Mouse (Mus musculus) CH12.LX (cell line): ENCODE data around the gene Slc9a1. TPM values are rescaled to one million over a fixed set of nuclear protein-coding genes. Genes with fewer than 3 reads are reported as not detected.

ENCODE experiments used
- DNase-seq: peaks from one replicate; pipeline ENCODE4 v3.0.0-alpha.2; 2013; ENCODE audit errors: extremely low read depth
- H3K27ac ChIP-seq: 2 replicates; pipeline ENCODE4 v1.5.1; 2012; ENCODE audit warnings: low read depth, mild to moderate bottlenecking, control low read depth, moderate library complexity; ENCODE audit not compliant: insufficient read depth
- H3K27me3 ChIP-seq: replicated peaks from 2 replicates; pipeline ENCODE3; 2012; ENCODE audit warnings: inconsistent platforms
- H3K36me3 ChIP-seq, 2 experiments: replicated peaks in 1 of 2; 2 replicates each; pipeline versions ENCODE3 to v1.6.1; 2012; ENCODE audit warnings: inconsistent platforms in 1 of 2, low read length in 1 of 2, mild to moderate bottlenecking in 1 of 2, mixed read lengths in 1 of 2, moderate library complexity in 1 of 2; ENCODE audit not compliant: control insufficient read depth in 1 of 2, insufficient read depth in 1 of 2
- H3K4me1 ChIP-seq, 2 experiments: 2 replicates each; pipeline ENCODE4 v1.6.1; 2012; ENCODE audit warnings: inconsistent platforms in 1 of 2, moderate library complexity in 1 of 2; ENCODE audit not compliant: insufficient read depth in 2 of 2, control insufficient read depth in 1 of 2
- H3K4me2 ChIP-seq: 2 replicates; pipeline ENCODE4 v1.6.1; 2012; ENCODE audit warnings: low read depth, mild to moderate bottlenecking, control low read depth; ENCODE audit not compliant: poor library complexity, insufficient read depth, severe bottlenecking
- H3K4me3 ChIP-seq, 3 experiments: fragments of 150-350 bp in 1 of 3; sonication (generic) in 1 of 3; replicated peaks in 1 of 3; 2 replicates each; pipeline versions ENCODE3 to v1.5.1; 2011 to 2012; ENCODE audit warnings: low read depth in 2 of 3, low read length in 2 of 3, mild to moderate bottlenecking in 2 of 3, moderate library complexity in 2 of 3, control low read depth in 1 of 3, improper control_type of control experiment in 1 of 3, inconsistent platforms in 1 of 3, mixed read lengths in 1 of 3; ENCODE audit not compliant: poor library complexity in 1 of 3
- H3K79me2 ChIP-seq: replicated peaks from 2 replicates; pipeline ENCODE4 v1.6.1; 2012; ENCODE audit warnings: mild to moderate bottlenecking, moderate library complexity; ENCODE audit not compliant: control insufficient read depth, poor library complexity, insufficient read depth, severe bottlenecking; ENCODE audit errors: extremely low read depth
- H3K9ac ChIP-seq: 2 replicates; pipeline ENCODE4 v1.6.1; 2012; ENCODE audit warnings: low read depth, mild to moderate bottlenecking, control low read depth, moderate library complexity; ENCODE audit not compliant: insufficient read depth
- H3K9me3 ChIP-seq: replicated peaks from 2 replicates; pipeline ENCODE3; 2012; ENCODE audit warnings: low read length, inconsistent platforms, mixed read lengths
- CTCF ChIP-seq, 2 experiments: IDR thresholded peaks in 1 of 2; conservative IDR thresholded peaks in 1 of 2; 2 replicates each; pipeline ENCODE4 v1.5.1; 2011 to 2012; ENCODE audit warnings: low read depth in 2 of 2, low read length in 2 of 2, improper control_type of control experiment in 1 of 2, inconsistent platforms in 1 of 2, mild to moderate bottlenecking in 1 of 2, moderate library complexity in 1 of 2
- ETS1 ChIP-seq: conservative IDR thresholded peaks from 2 replicates; pipeline ENCODE4 v1.6.1; 2012; ENCODE audit warnings: low read depth, mild to moderate bottlenecking, inconsistent platforms, low read length, improper control_type of control experiment, moderate library complexity
- MAX ChIP-seq: IDR thresholded peaks from 2 replicates; pipeline ENCODE4 v1.6.1; 2011; ENCODE audit warnings: low read length, improper control_type of control experiment
- MAZ ChIP-seq: IDR thresholded peaks from 2 replicates; pipeline ENCODE4 v1.6.1; 2012; ENCODE audit warnings: low read depth, mild to moderate bottlenecking, inconsistent platforms, low read length, improper control_type of control experiment, moderate library complexity
- MXI1 ChIP-seq: IDR thresholded peaks from 2 replicates; pipeline ENCODE4 v1.6.1; 2011; ENCODE audit warnings: mild to moderate bottlenecking, low read depth, low read length, improper control_type of control experiment
- MYC ChIP-seq: IDR thresholded peaks from 2 replicates; pipeline ENCODE4 v1.6.1; 2011; ENCODE audit warnings: low read depth, mild to moderate bottlenecking, improper control_type of control experiment, low read length
- NRF1 ChIP-seq: IDR thresholded peaks from 2 replicates; pipeline ENCODE4 v1.6.1; 2014; ENCODE audit warnings: low read depth, mild to moderate bottlenecking, inconsistent platforms, low read length, improper control_type of control experiment, moderate library complexity
- RAD21 ChIP-seq: IDR thresholded peaks from 2 replicates; pipeline ENCODE4 v1.6.1; 2011; ENCODE audit warnings: low read depth, mild to moderate bottlenecking, low read length, improper control_type of control experiment, moderate library complexity
- RCOR1 ChIP-seq: conservative IDR thresholded peaks from 2 replicates; pipeline ENCODE4 v1.6.1; 2012; ENCODE audit warnings: low read depth, mild to moderate bottlenecking, inconsistent platforms, low read length, improper control_type of control experiment
- SMC3 ChIP-seq: IDR thresholded peaks from 2 replicates; pipeline ENCODE4 v1.6.1; 2011; ENCODE audit warnings: low read depth, low read length, improper control_type of control experiment
- ZC3H11A ChIP-seq: IDR thresholded peaks from 2 replicates; pipeline ENCODE4 v1.6.1; 2012; ENCODE audit warnings: low read depth, mild to moderate bottlenecking, inconsistent platforms, low read length, improper control_type of control experiment
- ZKSCAN1 ChIP-seq: IDR thresholded peaks from 2 replicates; pipeline ENCODE4 v1.6.1; 2012; ENCODE audit warnings: low read depth, inconsistent platforms, low read length, improper control_type of control experiment, borderline replicate concordance
- dilution Hi-C: fragments of 300-500 bp; cut with MboI; formaldehyde crosslinking; loops from 2 replicates; pipeline ENCODE4 v1.14.3; 2020; ENCODE audit warnings: low sequenced_read_pairs; ENCODE audit not compliant: extremely low pct_unique_long_range_greater_than_20kb, extremely low pct_ligation_motif_present
- in situ Hi-C: fragments of 300-500 bp; cut with MboI; formaldehyde crosslinking; loops from 3 replicates; pipeline ENCODE4 v1.14.3; 2019; ENCODE audit warnings: low sequenced_read_pairs, low pct_ligation_motif_present, low pct_unique_long_range_greater_than_20kb, mixed read lengths
- polyA plus RNA-seq: library from polyadenylated mRNA; unstranded; fragments of >175 nt; gene quantifications from 2 replicates; pipeline ENCODE4 v1.2.1, GENCODE M21; 2012; ENCODE audit warnings: low read depth; ENCODE audit not compliant: insufficient read length
- total RNA-seq, 2 experiments: library from RNA; depleted of rRNA; stranded (reverse); fragments of 300-350 nt in 1 of 2; fragments of >200 nt in 1 of 2; gene quantifications; 2 replicates each; pipeline ENCODE4 v1.2.3; 2012 to 2014

Gene Slc9a1
- total and polyA plus RNA-seq, 3 experiments, result 0.66 to 16.7 (median 4.7) TPM

DNA sequence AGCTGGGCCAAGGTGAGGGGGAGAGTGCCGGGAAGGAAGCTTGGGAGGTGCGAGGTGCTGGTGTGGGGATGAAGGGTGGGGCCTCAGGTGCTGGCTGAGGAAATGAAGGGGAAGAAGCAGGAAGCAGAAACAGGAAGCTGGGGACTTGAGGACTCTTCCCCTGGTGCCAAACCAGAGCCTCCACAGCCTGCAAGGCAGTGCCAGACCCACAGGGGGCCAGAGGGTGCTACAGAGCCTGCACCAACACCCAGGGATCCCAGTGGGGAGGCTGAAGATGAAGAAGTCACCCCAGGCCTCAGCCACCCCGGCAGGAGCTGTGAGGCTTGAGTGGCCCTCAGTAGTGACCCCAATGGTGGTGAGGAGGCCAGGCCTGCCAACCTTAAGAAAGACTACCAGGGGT lies 88.5 kb downstream of the Slc9a1 start:
- H3K27ac ChIP-seq, result no peak overlapping the region
- in situ Hi-C loops (no loop called here), dilution Hi-C loops (no loop called here)
- H3K4me1 ChIP-seq, result peaks cover 9 to 29% of the 10 kb centered on the region in 2 experiments
- H3K9ac ChIP-seq, result no peak overlapping the region
- no peak overlapping the region for H3K4me2 ChIP-seq
- DNase-seq, result peak; percentile 48
- peaks cover 4% of the 10 kb centered on the region for H3K27me3 ChIP-seq
- no peak for TF ChIP-seq NRF1
- peak in 1 of 2 experiments; percentile 41; a peak in 2 of 4 replicates for TF ChIP-seq CTCF (conservative IDR thresholded peaks at IDR 0.05 in 1 of 2, IDR thresholded peaks at IDR 0.05 in 1 of 2; ENCODE audit: low read depth in 2 of 2, low read length in 2 of 2)
- TF ChIP-seq SMC3, result peak; percentile 15; the same call in 1 of the 2 replicates
- TF ChIP-seq MAX, result no peak
- no peaks in the 10 kb centered on the region for H3K36me3 ChIP-seq
- no peaks in the 10 kb centered on the region for H3K79me2 ChIP-seq
- H3K4me3 ChIP-seq, result no peak overlapping the region
- H3K9me3 ChIP-seq, result no peaks in the 10 kb centered on the region

DNA sequence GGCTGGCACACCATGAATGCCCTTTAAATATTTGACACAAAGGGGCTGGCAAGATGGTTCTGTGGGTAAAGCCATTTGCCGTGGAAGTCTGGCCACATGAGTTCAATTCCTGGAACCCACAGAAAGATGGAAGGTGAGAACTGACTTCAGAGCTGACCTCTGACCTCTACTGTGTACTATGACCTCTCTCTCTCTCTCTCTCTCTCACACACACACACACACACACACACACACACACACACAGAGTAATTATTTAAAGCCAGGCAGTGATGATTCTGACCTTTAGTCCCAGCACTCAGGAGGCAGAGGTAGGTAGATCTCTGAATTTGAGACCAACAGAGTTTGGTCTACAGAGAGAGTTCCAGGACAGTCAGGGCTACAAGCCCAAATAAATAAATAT lies 90.5 kb downstream of the Slc9a1 start:
- no peak overlapping the region for H3K4me2 ChIP-seq
- peaks cover 9 to 33% of the 10 kb centered on the region in 2 experiments for H3K4me1 ChIP-seq
- DNase-seq, result no peak
- no peak overlapping the region for H3K27ac ChIP-seq
- H3K27me3 ChIP-seq, result peaks cover 6% of the 10 kb centered on the region
- H3K79me2 ChIP-seq, result no peaks in the 10 kb centered on the region
- H3K9me3 ChIP-seq, result no peaks in the 10 kb centered on the region
- no peak overlapping the region for H3K9ac ChIP-seq
- H3K4me3 ChIP-seq, result no peak overlapping the region
- H3K36me3 ChIP-seq, result no peaks in the 10 kb centered on the region
- dilution Hi-C loops (no loop called here), in situ Hi-C loops (no loop called here)
- TF ChIP-seq MAZ (no peak), RCOR1 (no peak), ZKSCAN1 (no peak), SMC3 (no peak), ETS1 (no peak), MXI1 (no peak), MYC (no peak)

DNA sequence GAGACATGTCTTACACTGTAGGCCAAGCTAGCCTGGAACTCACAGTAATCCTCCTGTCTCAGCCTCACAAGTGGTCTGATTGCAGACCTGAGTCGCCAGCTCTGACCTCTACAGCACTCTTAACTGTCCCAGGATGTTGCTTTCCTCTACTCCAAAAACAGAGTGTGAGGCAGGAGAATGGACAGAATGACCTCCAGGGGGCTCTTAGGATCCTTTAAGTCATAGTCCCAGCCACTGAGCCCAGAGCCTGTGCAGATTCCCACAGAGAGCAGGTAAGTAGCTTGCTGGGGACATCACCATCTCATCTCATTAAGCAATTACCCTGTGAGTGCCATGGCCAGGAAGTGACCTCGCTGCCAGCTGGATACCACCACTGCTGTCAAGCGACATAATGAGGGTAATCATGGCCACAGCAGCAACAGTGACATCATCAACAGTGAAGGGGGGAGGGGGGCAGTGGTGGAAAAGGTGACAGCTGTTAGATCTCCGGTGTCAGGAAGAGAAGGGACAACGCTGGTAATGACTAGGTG lies 91.4 kb downstream of the Slc9a1 start:
- in situ Hi-C loops, result no loop called here
- dilution Hi-C loops, result no loop called here
- Histone ChIP-seq H3K4me3 (no peak overlapping the region), H3K4me2 (no peak overlapping the region), H3K79me2 (no peaks in the 10 kb centered on the region), H3K9me3 (no peaks in the 10 kb centered on the region), H3K4me1 (peaks cover 9 to 33% of the 10 kb centered on the region in 2 experiments), H3K27me3 (peaks cover 4% of the 10 kb centered on the region), H3K36me3 (no peaks in the 10 kb centered on the region), H3K27ac (no peak overlapping the region), H3K9ac (no peak overlapping the region)
- no peak for DNase-seq
- TF ChIP-seq ZC3H11A (no peak), RAD21 (peak; percentile 1), CTCF (conservative IDR thresholded peaks at IDR 0.05 in 1 of 2, IDR thresholded peaks at IDR 0.05 in 1 of 2; ENCODE audit: low read depth in 2 of 2, low read length in 2 of 2) (peak in 1 of 2 experiments; percentile 55; a peak in 2 of 4 replicates), MYC (no peak), ETS1 (no peak; the same call in 1 of the 2 replicates), SMC3 (peak; percentile 34)
